Mouse (Mus musculus) brain, adult 2 months (tissue): ENCODE data around the gene Grid2.

ENCODE experiments used
- DNase-seq: peaks from one replicate; pipeline ENCODE4 v3.0.0; 2011; ENCODE audit warnings: low read depth, low spot score

The Grid2 gene

DNA sequence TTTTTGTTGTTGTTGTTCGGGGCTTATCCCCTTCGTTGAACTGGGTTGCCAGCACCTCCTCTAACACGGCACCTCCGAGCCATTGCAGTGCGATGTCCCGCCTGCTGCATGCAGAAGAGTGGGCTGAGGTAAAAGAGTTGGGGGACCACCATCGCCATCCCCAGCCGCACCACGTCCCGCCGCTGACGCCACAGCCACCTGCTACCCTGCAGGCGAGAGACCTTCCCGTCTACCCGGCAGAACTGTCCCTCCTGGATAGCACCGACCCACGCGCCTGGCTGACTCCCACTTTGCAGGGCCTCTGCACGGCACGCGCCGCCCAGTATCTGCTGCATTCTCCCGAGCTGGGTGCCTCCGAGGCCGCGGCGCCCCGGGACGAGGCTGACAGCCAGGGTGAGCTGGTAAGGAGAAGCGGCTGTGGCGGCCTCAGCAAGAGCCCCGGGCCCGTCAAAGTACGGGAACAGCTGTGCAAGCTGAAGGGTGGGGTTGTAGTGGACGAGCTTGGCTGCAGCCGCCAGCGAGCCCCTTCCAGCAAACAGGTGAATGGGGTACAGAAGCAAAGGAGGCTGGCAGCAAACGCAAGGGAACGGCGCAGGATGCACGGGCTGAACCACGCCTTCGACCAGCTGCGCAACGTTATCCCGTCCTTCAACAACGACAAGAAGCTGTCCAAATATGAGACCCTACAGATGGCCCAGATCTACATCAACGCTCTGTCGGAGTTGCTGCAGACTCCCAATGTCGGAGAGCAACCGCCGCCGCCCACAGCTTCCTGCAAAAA is 1473.7 kb downstream of the Grid2 start:
- DNase-seq: no peak

DNA sequence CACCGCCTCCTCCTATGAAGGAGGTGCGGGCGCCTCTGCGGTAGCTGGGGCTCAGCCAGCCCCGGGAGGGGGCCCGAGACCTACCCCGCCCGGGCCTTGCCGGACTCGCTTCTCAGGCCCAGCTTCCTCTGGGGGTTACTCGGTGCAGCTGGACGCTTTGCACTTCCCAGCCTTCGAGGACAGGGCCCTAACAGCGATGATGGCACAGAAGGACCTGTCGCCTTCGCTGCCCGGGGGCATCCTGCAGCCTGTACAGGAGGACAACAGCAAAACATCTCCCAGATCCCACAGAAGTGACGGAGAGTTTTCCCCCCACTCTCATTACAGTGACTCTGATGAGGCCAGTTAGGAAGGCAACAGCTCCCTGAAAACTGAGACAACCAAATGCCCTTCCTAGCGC is 1474.4 kb downstream of the Grid2 start:
- DNase-seq: no peak

- no peak for DNase-seq
Measured at GRCm38 (mm10) chr6:64730506-64731020, 1474.9 kb downstream of the Grid2 start.

- DNase-seq: no peak
Measured at GRCm38 (mm10) chr6:64731126-64731525, 1475.5 kb downstream of the Grid2 start.

DNA sequence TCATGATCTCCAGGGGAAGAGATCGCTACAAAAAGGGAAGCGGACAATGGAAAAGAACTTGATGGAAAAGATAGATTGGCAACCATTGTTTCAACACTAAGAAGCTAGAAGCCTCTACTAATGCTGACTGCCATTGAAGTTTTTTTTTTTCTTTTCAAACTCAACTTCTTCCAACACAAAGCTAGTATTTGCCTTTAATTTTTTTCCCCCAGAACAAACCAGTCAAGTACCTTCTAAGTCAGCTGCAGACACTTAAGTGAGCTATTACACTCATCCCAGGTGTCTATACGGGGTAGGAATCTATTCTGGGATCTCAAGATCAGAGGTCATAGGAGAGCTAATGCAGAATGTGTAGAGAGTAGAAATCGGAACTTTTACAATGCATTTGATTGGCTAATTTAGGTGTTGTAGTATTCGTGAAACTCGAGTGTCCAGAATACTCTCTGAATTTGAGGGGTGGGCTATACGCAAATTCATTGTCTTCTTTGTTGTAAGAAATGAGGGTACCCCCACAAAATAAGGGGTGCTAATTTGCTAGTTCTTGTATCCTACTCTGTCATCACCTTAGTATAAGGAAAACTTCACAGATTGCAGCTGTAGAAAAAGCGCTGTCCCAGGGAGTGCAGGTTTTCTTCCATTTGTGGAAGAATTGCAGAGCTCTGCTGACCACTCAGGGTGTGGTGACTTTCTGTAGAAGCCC is 1476.1 kb downstream of the Grid2 start:
- DNase-seq: no peak

GRCm38 (mm10) chr6:64733311-64733710 is 1477.6 kb downstream of the Grid2 start:
- DNase-seq: no peak

DNA sequence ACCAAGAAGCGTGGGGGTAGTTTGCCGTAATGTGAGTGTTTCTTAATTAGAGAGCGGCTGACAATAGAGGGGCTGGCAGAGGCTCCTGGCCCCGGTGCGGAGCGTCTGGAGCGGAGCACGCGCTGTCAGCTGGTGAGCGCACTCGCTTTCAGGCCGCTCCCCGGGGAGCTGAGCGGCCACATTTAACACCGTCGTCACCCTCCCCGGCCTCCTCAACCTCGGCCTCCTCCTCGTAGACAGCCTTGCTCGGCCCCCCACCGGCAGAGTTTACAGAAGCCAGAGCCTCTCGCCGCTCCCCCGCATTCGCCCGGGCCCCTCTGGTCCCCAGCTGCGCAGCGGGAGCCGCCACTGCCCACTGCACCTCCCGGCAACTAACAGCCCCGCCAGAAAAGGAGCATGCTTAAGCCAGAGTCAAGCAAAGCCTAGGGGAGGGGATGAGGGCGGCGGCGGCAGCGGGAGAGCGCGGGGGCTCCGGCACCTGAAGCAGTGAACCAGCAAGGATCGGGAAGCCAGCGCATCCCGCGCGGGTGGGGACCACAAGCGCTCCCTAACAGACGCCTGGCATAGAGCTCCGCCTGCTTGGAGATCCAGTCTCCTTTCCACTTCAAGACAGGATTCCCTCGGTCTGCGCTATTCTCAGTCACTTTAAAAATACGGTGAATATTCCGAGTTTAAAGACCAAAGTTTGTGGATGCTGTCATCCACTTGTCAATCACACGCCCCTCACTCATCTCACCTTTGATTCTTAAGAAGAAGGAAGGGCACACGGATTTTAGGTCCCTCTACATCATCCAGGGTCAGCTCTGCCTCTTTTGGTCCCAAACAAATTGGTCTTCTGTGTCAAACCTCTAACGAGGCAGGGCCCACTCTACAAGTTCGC is 1479.0 kb downstream of the Grid2 start:
- peak; percentile 10 for DNase-seq

DNA sequence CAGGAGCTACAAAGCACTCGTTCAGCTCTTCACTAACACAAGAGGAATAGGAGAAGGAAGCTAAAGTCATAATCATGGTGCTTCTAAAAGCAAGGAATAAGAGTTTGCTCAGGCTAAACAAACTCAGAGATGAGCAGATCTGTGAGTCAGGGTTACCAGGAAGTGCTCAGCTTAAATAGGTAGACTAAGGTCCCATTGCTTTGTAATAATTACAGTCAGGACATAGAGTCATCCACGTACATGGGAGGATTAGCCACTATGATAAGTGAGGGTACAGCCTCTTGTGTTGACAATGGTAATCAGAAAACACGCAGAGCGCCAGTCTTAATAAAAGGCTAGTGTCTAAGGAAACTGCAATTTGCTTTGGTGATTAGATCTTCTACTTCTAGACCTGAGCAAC is 1480.6 kb downstream of the Grid2 start:
- DNase-seq: no peak

DNA sequence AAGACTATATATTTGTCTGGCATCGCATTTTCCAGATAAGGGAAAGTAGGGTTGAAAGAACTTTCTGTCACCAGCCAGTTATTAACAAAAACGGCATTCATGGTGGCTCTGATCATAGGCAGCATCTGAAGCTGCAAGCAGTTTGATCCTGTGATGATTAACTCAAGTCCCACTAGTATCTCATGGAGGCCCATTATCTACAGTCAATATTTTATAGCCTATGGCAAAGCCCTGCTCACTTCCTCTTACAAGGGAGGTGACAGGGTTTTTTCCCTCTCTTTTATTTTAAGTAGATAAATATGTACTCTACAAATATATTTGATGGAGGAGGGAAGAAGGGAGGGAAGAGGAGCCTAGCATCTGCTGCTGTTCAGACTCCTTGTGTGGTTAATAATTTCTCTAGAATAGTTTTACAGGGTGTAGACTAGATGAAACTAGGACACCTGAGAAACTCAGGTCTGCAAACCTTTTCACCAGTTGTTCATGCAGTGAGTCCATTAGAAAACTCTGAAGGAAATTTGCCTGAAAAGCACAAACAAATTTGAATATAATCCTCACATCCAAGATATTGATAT is 1487.3 kb downstream of the Grid2 start:
- DNase-seq: no peak
